Mouse (Mus musculus): ENCODE data around the gene Vmn1r226.

Gene Vmn1r226

DNA sequence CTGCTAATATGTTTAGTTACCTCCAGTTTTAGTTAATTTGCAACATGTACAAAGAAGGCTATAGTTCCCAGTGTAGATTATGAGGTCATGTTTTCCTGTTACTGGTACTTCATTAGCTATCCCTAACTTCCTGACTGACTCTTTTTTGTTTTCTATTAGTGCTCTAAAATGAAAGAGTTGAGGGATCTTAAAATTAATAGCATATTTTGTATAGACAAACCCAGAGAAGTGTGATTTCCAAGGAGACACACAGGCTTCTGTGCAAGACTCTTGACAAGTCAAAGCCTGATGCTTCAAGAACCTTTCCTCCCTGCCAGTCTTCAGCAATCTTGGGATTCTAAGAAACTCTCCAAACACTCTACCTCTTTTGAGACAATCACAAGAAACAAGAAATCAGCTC lies at the start of gene Vmn1r226:
Gene Vmn1r226, plus strand, starts transcription at position 301 of the 400 bp plus-strand sequence.
- DNase-seq (ENCODE audit: low spot score): no peak

DNA sequence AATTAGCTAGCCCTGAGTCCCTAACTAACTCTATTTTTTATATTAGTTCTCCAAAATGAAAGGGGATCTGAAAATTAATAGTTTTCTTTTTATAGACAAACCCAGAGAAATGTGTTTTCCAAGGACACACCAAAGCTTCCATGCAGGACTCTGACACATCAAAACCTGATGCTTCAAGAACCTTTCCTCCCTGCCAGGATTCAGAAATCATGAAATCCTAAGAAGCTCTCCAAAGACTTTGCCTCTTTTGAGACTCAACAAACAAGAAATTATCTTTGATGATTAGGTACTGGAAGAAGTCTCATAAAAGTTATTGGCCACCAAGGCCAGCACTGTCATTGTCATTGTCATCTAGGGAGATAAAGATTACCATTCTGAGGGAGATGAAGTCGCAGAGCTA lies 46.9 kb downstream of the Vmn1r226 start, which contains the start of gene Vmn1r227:
Gene Vmn1r227, plus strand, starts transcription at position 301 of the 400 bp plus-strand sequence.
- DNase-seq (ENCODE audit: low spot score): no peak
